24 mouse cellular contexts compared by ENCODE assay signal in genomic region chr1:180183525-180184159, GRCm38 (mm10). TPM values are rescaled to one million over a fixed set of nuclear protein-coding genes. Genes with fewer than 3 reads are reported as not detected.
DNase-seq lines count a peak whose midpoint lies in the region; ATAC-seq and TF ChIP-seq lines count a peak whose summit lies in the region.
"Had no signal": no experiment of that assay in that cellular context is flagged by ENCODE, and none has a peak within 500 bp of the region (broad histone marks: within the 10 kb centered on the region; RNA-seq: fewer than 3 reads in every experiment).

No protein-coding gene starts in this region.

- peaks cover 7% of the 10 kb centered on the region for H3K36me3 ChIP-seq in heart, postnatal 0 days (replicated peaks; ENCODE audit: control insufficient read depth, insufficient read depth, low read length)
- no peaks in the 10 kb centered on the region for H3K36me3 ChIP-seq in liver, embryonic 16.5 days (ENCODE audit: control insufficient read depth, insufficient read depth)
- H3K36me3 ChIP-seq: embryonic facial prominence, embryonic 12.5 days; heart, embryonic 12.5 days; limb, embryonic 13.5 days; midbrain, embryonic 12.5 days; neural tube, embryonic 12.5 days had no signal

- WGBS in heart, postnatal 0 days = 85% methylated on average over 6 of the region's 6 CpGs
- 64% methylated on average over 6 of the region's 6 CpGs for WGBS in liver, embryonic 16.5 days (ENCODE audit: insufficient replicate concordance)

- H3K4me1 ChIP-seq in heart, postnatal 0 days (ENCODE audit: control insufficient read depth, insufficient read depth) = peaks cover 62% of the 10 kb centered on the region
- peaks cover 11% of the 10 kb centered on the region for H3K4me1 ChIP-seq in liver, embryonic 16.5 days (ENCODE audit: control insufficient read depth, low read depth, low read length)
- H3K4me1 ChIP-seq: embryonic facial prominence, embryonic 12.5 days; limb, embryonic 13.5 days; midbrain, embryonic 12.5 days; neural tube, embryonic 12.5 days had no signal

- no peak overlapping the region for H3K4me2 ChIP-seq in heart, postnatal 0 days (ENCODE audit: low read depth, low read length)
- peak overlapping the region; percentile 34; the same call in 1 of the 2 replicates for H3K4me2 ChIP-seq in liver, embryonic 16.5 days (ENCODE audit: low read depth, low read length)
- H3K4me2 ChIP-seq: embryonic facial prominence, embryonic 12.5 days; heart, embryonic 12.5 days; limb, embryonic 13.5 days; midbrain, embryonic 12.5 days; neural tube, embryonic 12.5 days had no signal

- H3K27ac ChIP-seq in gastrocnemius, adult 2 months = peak overlapping the region; percentile 99
- H3K27ac ChIP-seq in heart, postnatal 0 days (ENCODE audit: low read depth) = peak overlapping the region; percentile 2; the same call in 1 of the 2 replicates
- peak overlapping the region; percentile 55; the same call in 1 of the 2 replicates for H3K27ac ChIP-seq in liver, embryonic 16.5 days (ENCODE audit: low read length)
- H3K27ac ChIP-seq: embryonic facial prominence, embryonic 12.5 days; hindbrain, postnatal 0 days; limb, embryonic 13.5 days; midbrain, embryonic 12.5 days; neural tube, embryonic 12.5 days had no signal

- no peaks in the 10 kb centered on the region for H3K9me3 ChIP-seq in heart, postnatal 0 days (replicated peaks; ENCODE audit: control insufficient read depth, low read length)
- no peaks in the 10 kb centered on the region for H3K9me3 ChIP-seq in liver, embryonic 16.5 days (replicated peaks; ENCODE audit: control insufficient read depth, low read length)
- H3K9me3 ChIP-seq: embryonic facial prominence, embryonic 12.5 days; limb, embryonic 13.5 days; midbrain, embryonic 12.5 days; neural tube, embryonic 12.5 days had no signal

- no peak for TF ChIP-seq EP300 in heart, postnatal 0 days (IDR thresholded peaks at IDR 0.05; ENCODE audit: low read depth)

- intact Hi-C loops in gastrocnemius, adult 2 months (cut with DNase I) = no loop called here
- intact Hi-C loops in heart, postnatal 25 days (cut with DNase I) = no loop called here

- TF ChIP-seq CTCF in gastrocnemius, adult 2 months (IDR thresholded peaks at IDR 0.05) = no peak
- no peak for TF ChIP-seq CTCF in heart, postnatal 0 days (IDR thresholded peaks at IDR 0.05; ENCODE audit: low read depth)

- 0 out of 2 replicates have a peak overlapping the region, but pooled peaks have one; percentile 11 for H3K9ac ChIP-seq in heart, postnatal 0 days (replicated peaks; ENCODE audit: low read depth, low read length)
- H3K9ac ChIP-seq in liver, embryonic 16.5 days (ENCODE audit: low read depth, low read length) = no peak overlapping the region
- H3K9ac ChIP-seq: embryonic facial prominence, embryonic 12.5 days; forebrain, postnatal 0 days; heart, embryonic 12.5 days; limb, embryonic 13.5 days; midbrain, embryonic 12.5 days; neural tube, embryonic 12.5 days had no signal

- DNase-seq in gastrocnemius, adult 2 months = no peak
- no peak for DNase-seq in gastrocnemius, postnatal 4 days (ENCODE audit: low spot score in 2 of 2)
- DNase-seq in heart, postnatal 0 days (ENCODE audit: low spot score) = no peak
- DNase-seq in heart, postnatal 25 days (ENCODE audit: low spot score) = no peak
- no peak for DNase-seq in liver
- DNase-seq in cerebellum, adult 11-12 months = no peak
- DNase-seq in cerebellum, adult 8-10 months = no peak
- DNase-seq: adrenal gland, postnatal 25 days; cerebellum, adult 11 months; cerebellum, postnatal 14 days; forebrain, postnatal 0 days; kidney, postnatal 4 days; layer of hippocampus, adult 9-11 months; lung, adult 2 months; right cerebral cortex, postnatal 14 days; spleen, adult 18-20 months; thymus, postnatal 25 days had no signal

- peak overlapping the region; percentile 36 for H3K4me3 ChIP-seq in gastrocnemius, adult 2 months
- no peak overlapping the region for H3K4me3 ChIP-seq in heart, postnatal 0 days (ENCODE audit: low read depth, low read length)
- H3K4me3 ChIP-seq in liver, embryonic 16.5 days (ENCODE audit: low read depth, low read length) = no peak overlapping the region
- H3K4me3 ChIP-seq: embryonic facial prominence, embryonic 12.5 days; heart, embryonic 12.5 days; limb, embryonic 13.5 days; midbrain, embryonic 12.5 days; neural tube, embryonic 12.5 days had no signal

- ATAC-seq in heart, postnatal 0 days (ENCODE audit: insufficient read depth, low read depth) = no peak
- no peak for ATAC-seq in liver, embryonic 16.5 days (ENCODE audit: low read depth)
- ATAC-seq: forebrain, postnatal 0 days; hindbrain, postnatal 0 days had no signal

- H3K27me3 ChIP-seq in heart, postnatal 0 days (ENCODE audit: control insufficient read depth, insufficient read depth, low read length) = no peaks in the 10 kb centered on the region
- H3K27me3 ChIP-seq in liver, embryonic 16.5 days (ENCODE audit: control insufficient read depth, insufficient read depth, low read depth, low read length) = no peaks in the 10 kb centered on the region
- H3K27me3 ChIP-seq: embryonic facial prominence, embryonic 12.5 days; heart, embryonic 12.5 days; limb, embryonic 13.5 days; midbrain, embryonic 12.5 days; neural tube, embryonic 12.5 days had no signal

RNA-seq across cellular contexts. Expression of gene Coq8a, which starts 15.8 kb away (rescaled TPM):
- total RNA-seq in gastrocnemius, adult 2 months (2021) = 1,000 to 10,000 TPM in 1 of 2 experiments, 100 to 1,000 TPM in 1; 633 to 1,638 TPM
- 100 to 1,000 TPM; 294 to 313 TPM for total RNA-seq in gastrocnemius, postnatal 4 days (2021)
- total RNA-seq in heart, postnatal 0 days (2014; rRNA removed; ENCODE audit: low replicate concordance) = 148 and 166 TPM in 2 replicates
- polyA plus RNA-seq in heart, postnatal 0 days (2015; fragmentation: Nextera tagmentation; extraction: Ambion mirVana) = 226 and 231 TPM in 2 replicates
- total RNA-seq in heart, postnatal 25 days (2021) = 100 to 1,000 TPM; 810 to 852 TPM
- polyA plus RNA-seq in liver, embryonic 16.5 days (2015; fragmentation: Nextera tagmentation; extraction: Ambion mirVana) = 37.0 and 43.7 TPM in 2 replicates

Comparison
In these comparisons a context has a peak if more than half of its experiments do, and no peak if none do; other contexts are left out.
1. H3K27ac ChIP-seq: peak in every context shown above with its lines; median percentile 99 in gastrocnemius, adult 2 months; 55 in liver, embryonic 16.5 days; 2 in heart, postnatal 0 days.